Mouse (Mus musculus) liver, embryonic 11.5 days (tissue): ENCODE results near the gene E130309D02Rik. TPM values are rescaled to one million over a fixed set of nuclear protein-coding genes. Genes with fewer than 3 reads are reported as not detected.

Experiments
- ATAC-seq: fragments of 200-750 bp; cut with Nextera tagmentation; replicated peaks from 2 replicates; pipeline ENCODE4 v1.8.0; 2017; ENCODE audit warnings: moderate number of reproducible peaks, mild to moderate bottlenecking, moderate TSS enrichment, moderate library complexity; ENCODE audit not compliant: low FRiP score
- DNase-seq: peaks from one replicate; pipeline ENCODE4 v3.0.0-alpha.2; 2017; ENCODE audit warnings: low spot score
- H3K27ac ChIP-seq: fragments of 300-500 bp; sonication (generic); 2 replicates; pipeline ENCODE4 v1.5.1; 2014; ENCODE audit warnings: mild to moderate bottlenecking, low read depth, low read length, control low read depth
- H3K27me3 ChIP-seq: fragments of 300-500 bp; sonication (generic); replicated peaks from 2 replicates; pipeline ENCODE4 v1.6.1; 2014; ENCODE audit warnings: low read length, mixed read lengths; ENCODE audit not compliant: control insufficient read depth, insufficient read depth
- H3K36me3 ChIP-seq: fragments of 300-500 bp; sonication (generic); 2 replicates; pipeline ENCODE4 v1.6.1; 2014; ENCODE audit warnings: mild to moderate bottlenecking, low read length, moderate library complexity, mixed read lengths; ENCODE audit not compliant: control insufficient read depth, insufficient read depth
- H3K4me1 ChIP-seq: fragments of 300-500 bp; sonication (generic); replicated peaks from 2 replicates; pipeline ENCODE4 v1.6.1; 2014; ENCODE audit warnings: low read length, mixed read lengths; ENCODE audit not compliant: control insufficient read depth, insufficient read depth
- H3K4me2 ChIP-seq: fragments of 300-500 bp; sonication (generic); 2 replicates; pipeline ENCODE4 v1.6.1; 2014; ENCODE audit warnings: mild to moderate bottlenecking, control low read depth, moderate library complexity
- H3K4me3 ChIP-seq: fragments of 300-500 bp; sonication (generic); 2 replicates; pipeline ENCODE4 v1.5.1; 2014; ENCODE audit warnings: low read depth, low read length, control low read depth
- H3K9ac ChIP-seq: fragments of 300-500 bp; sonication (generic); 2 replicates; pipeline ENCODE4 v1.6.1; 2014; ENCODE audit warnings: low read depth, low read length, control low read depth
- H3K9me3 ChIP-seq: fragments of 300-500 bp; sonication (generic); 2 replicates; pipeline ENCODE4 v1.6.1; 2016; ENCODE audit warnings: low read length, inconsistent platforms, mixed read lengths; ENCODE audit not compliant: control insufficient read depth
- WGBS: fragments of 180-500 bp; shearing (Covaris S2); extraction: QIAGEN DNeasy Blood & Tissue Kit; methylation state at CpG from one replicate; pipeline ENCODE4 v1.1.7; 2014; 5-methylcytosine and 5-hydroxymethylcytosine counted together
- polyA plus RNA-seq: library from polyadenylated mRNA; unstranded; fragments of >200 nt; fragmentation: Nextera tagmentation; extraction: Ambion mirVana; gene quantifications from 2 replicates; pipeline ENCODE4 v1.2.1, GENCODE M21; 2014

Gene E130309D02Rik
- polyA plus RNA-seq, 1 experiment from 2014 or later: 57.2 TPM

DNA sequence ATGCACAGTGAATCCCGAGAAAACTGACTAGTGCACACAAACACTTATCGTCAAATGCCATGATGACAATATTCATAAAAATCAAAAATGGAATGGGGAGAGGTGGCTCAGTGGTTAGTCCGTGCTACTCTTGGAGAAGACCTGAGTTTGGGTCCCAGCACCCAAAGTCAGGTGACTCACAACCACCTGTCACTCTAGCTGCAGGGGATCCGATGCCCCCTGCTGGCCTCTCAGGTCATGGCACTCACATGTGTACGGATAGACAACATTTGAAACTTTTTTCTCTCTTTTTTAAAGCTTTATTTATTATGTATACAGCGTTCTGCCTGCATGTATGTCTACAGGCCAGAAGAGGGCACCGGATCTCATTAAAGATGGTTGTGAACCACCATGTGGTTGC, 16.8 kb downstream of the E130309D02Rik start:
- Histone ChIP-seq H3K27me3 (peaks cover 16% of the 10 kb centered on the region), H3K4me3 (no peak overlapping the region), H3K27ac (no peak overlapping the region), H3K36me3 (peaks cover 35% of the 10 kb centered on the region), H3K4me1 (peaks cover 3% of the 10 kb centered on the region; the same call in 1 of the 2 replicates), H3K9ac (no peak overlapping the region), H3K4me2 (no peak overlapping the region), H3K9me3 (0 out of 2 replicates have a peak, but pooled peaks cover 3% of the 10 kb centered on the region)
- ATAC-seq (no peak), DNase-seq (no peak)
- 89% methylated on average over 7 of the region's 7 CpGs for WGBS

DNA sequence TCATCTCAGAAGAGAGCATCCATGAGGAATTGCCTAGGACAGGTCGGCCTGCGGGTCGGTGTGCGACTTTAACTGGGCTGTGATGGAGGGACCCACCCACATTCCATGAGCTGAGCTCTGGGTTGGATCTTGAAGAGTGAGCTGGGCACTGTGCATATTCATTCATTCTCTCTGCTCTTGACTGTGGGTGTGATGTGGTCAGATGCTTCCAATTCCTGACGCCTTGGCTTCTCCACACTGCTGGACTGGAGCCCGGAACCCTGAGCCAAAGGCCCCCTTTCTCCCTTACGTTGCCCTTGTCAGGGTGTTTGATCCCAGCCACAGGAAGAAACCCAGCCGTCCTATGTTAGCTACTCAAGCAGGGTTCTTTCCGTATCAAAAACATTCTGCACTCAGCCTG, 17.2 kb downstream of the E130309D02Rik start:
- 90% methylated on average over 9 of the region's 9 CpGs for WGBS
- no peak for DNase-seq
- H3K27me3 ChIP-seq: peaks cover 20% of the 10 kb centered on the region

DNA sequence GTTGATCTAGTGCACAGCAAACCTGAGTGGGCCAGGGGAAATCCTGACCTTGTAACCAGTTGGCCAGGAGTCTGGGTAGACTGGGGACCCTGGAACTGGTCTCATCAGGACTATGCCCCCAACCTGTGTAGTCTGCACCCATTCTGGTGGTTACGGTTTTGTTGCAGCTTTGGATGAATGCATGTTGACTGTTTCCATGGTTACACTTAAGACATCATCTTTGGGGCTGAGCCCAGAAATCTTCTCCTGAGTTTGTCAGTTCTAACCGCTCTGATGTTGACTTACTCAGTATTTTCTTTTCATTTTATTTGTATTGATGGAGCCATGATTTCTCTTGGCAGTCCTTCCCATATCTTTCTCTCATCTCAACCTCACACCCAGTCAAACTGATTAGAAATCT, 19.8 kb downstream of the E130309D02Rik start:
- peaks cover 6% of the 10 kb centered on the region; the same call in 1 of the 2 replicates for H3K4me1 ChIP-seq
- no peak overlapping the region for H3K27ac ChIP-seq
- ATAC-seq (no peak), DNase-seq (no peak)
- H3K4me3 ChIP-seq: no peak overlapping the region
- no peak overlapping the region for H3K9ac ChIP-seq
- 92% methylated on average over 2 of the region's 2 CpGs for WGBS
- H3K36me3 ChIP-seq: peaks cover 10% of the 10 kb centered on the region
- H3K9me3 ChIP-seq: 0 out of 2 replicates have a peak, but pooled peaks cover 3% of the 10 kb centered on the region
- H3K27me3 ChIP-seq: peaks cover 44% of the 10 kb centered on the region
- no peak overlapping the region for H3K4me2 ChIP-seq

More for the DNA sequence above, 17.2 kb downstream of the E130309D02Rik start:
- H3K9me3 ChIP-seq: 0 out of 2 replicates have a peak, but pooled peaks cover 3% of the 10 kb centered on the region
- H3K36me3 ChIP-seq: peaks cover 33% of the 10 kb centered on the region
- no peak for ATAC-seq
- no peak overlapping the region for H3K4me2 ChIP-seq
- H3K4me3 ChIP-seq: no peak overlapping the region
- no peak overlapping the region for H3K27ac ChIP-seq
- H3K9ac ChIP-seq: no peak overlapping the region
- peaks cover 3% of the 10 kb centered on the region; the same call in 1 of the 2 replicates for H3K4me1 ChIP-seq

DNA sequence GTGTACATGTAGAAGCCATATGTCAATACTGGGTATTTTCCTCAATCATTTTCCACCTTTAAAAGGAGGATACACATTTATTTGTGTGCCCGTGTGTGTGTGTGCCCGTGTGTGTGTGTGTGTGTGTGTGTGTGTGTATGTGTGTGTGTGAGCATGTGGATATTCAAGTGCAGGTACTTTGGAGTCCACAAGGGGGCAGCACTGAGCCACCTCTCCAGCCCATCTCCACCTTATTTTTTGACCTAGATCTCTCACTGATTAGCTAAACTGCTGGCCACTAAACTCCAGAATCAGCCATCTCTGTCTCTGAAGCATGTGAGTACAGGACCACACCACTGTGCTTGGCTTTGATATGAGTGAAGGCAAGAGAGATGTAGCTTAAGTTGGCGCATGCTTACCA, 20.3 kb downstream of the E130309D02Rik start:
- ATAC-seq (no peak), DNase-seq (no peak)
- Histone ChIP-seq H3K4me1 (peaks cover 6% of the 10 kb centered on the region; the same call in 1 of the 2 replicates), H3K4me3 (no peak overlapping the region), H3K4me2 (no peak overlapping the region), H3K9me3 (0 out of 2 replicates have a peak, but pooled peaks cover 3% of the 10 kb centered on the region), H3K27me3 (peaks cover 48% of the 10 kb centered on the region), H3K9ac (no peak overlapping the region), H3K27ac (no peak overlapping the region), H3K36me3 (peaks cover 6% of the 10 kb centered on the region)
- 87% methylated on average over 3 of the region's 3 CpGs for WGBS

DNA sequence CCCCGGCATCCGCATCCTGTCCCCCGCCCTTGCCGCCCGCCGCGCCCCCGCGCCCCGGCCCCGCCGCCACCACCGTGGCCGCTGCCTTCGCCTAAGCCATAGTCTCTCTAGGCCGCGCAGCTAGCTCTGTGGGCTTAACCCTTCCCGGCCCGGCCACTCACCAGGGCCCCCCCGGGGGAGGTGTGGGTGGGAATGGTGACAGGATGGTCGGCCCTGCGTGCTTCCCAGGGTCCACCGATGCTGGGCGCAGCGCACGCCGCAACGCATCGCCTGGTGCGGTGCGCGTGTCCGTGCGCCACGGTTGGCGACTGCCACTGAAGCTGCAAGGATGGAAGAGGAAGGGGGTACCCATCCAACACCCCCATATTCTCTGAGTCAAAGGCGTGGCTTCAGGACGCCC, 21.8 kb downstream of the E130309D02Rik start, which contains the start of gene Zfp853:
Gene Zfp853, minus strand, starts transcription at position 220 of the 400 bp plus-strand sequence.
- DNase-seq: no peak
- Histone ChIP-seq H3K4me1 (peaks cover 6% of the 10 kb centered on the region; the same call in 1 of the 2 replicates), H3K27ac (no peak within 1 kb of the TSS)

DNA sequence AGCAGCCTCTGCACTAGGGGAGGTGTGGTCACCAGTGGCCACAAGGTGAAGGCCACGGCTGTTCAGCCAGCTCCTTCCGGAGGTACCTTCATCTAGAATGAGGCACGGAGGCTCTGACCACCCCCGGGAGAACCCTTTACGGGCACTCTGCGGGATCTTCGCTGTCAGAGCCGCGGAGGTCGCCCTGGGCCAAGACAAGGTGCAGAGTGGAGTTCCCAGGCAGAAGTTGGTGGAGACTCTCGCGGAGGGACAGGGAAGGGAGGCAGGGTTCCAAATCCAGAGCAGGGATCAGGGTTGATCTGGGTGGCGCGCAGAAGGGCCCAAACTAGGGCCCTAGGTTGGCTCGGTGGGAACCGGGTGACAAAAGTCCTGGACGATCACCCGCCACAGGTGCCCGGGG, 22.3 kb downstream of the E130309D02Rik start:
- Histone ChIP-seq H3K4me1 (peaks cover 6% of the 10 kb centered on the region; the same call in 1 of the 2 replicates), H3K36me3 (no peaks in the 10 kb centered on the region), H3K4me3 (peak overlapping the region; percentile 38), H3K27me3 (peaks cover 68% of the 10 kb centered on the region), H3K9me3 (0 out of 2 replicates have a peak, but pooled peaks cover 3% of the 10 kb centered on the region), H3K4me2 (peak overlapping the region; percentile 58), H3K9ac (peak overlapping the region; percentile 27; the same call in 1 of the 2 replicates), H3K27ac (no peak overlapping the region)
- WGBS: under 1% methylated on average over 19 of the region's 19 CpGs
- DNase-seq (no peak), ATAC-seq (no peak)

More for the DNA sequence above, 21.8 kb downstream of the E130309D02Rik start, which contains the start of gene Zfp853:
- H3K9ac ChIP-seq: peak within 1 kb of the TSS; percentile 27; the same call in 1 of the 2 replicates
- peak within 1 kb of the TSS; percentile 58 for H3K4me2 ChIP-seq
- H3K27me3 ChIP-seq: peaks cover 63% of the 10 kb centered on the region
- no peak for ATAC-seq
- no peaks in the 10 kb centered on the region for H3K36me3 ChIP-seq
- 8% methylated on average over 31 of the region's 38 CpGs for WGBS
- H3K9me3 ChIP-seq: 0 out of 2 replicates have a peak, but pooled peaks cover 3% of the 10 kb centered on the region
- peak within 1 kb of the TSS; percentile 38 for H3K4me3 ChIP-seq

DNA sequence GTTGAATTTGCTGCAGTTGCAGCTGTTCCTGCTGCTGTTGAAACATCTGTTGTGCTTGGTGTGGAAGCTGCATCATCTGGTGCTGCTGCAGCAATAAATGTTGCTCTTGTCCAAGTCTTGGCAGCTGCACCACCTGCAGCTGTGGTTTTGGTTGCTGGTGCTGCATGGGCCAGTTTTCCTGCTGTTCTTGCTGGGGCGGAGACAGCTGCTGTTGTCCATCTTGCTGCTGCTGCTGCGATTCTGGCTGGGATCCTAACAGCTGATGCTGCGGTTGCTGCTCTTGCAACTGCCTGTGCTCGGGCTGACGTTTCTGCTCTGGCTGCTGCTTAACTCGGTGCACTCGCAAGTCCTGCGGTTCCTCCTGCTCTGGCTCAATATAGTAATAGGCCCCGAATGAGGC, 25.9 kb downstream of the E130309D02Rik start:
- ATAC-seq (no peak), DNase-seq (no peak)
- no peak overlapping the region for H3K4me2 ChIP-seq
- H3K4me3 ChIP-seq: no peak overlapping the region
- H3K27me3 ChIP-seq: peaks cover 91% of the 10 kb centered on the region
- no peak overlapping the region for H3K27ac ChIP-seq
- H3K9me3 ChIP-seq: no peaks in the 10 kb centered on the region
- no peaks in the 10 kb centered on the region for H3K36me3 ChIP-seq
- no peak overlapping the region for H3K9ac ChIP-seq
- H3K4me1 ChIP-seq: peaks cover 6% of the 10 kb centered on the region; the same call in 1 of the 2 replicates
- 68% methylated on average over 9 of the region's 9 CpGs for WGBS

DNA sequence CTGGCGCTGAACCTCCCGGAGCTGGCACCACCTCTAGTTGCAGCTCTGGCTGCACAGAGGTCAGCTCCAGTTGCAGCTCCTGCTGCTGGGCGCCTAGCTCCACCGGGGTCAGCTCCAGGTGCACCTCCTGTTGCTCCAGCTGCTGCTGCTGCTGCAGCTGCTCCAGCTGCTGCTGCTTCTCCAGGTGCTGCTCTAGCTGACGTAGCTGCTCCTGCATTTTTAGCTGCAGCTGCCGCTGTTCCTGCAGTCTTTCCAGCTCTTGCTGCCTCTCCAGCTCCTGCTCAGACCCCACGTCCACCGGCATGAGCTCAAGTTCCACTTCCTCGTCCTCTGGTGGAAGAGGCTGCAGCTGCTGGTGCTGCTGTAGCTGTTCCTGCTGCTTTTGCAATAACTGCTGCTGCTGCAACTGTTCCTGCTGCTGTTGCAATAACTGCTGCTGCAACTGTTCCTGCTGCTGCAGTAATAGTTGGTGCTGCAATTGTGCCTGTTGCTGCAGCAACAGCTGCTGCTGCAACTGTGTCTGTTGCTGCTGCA, 26.7 kb downstream of the E130309D02Rik start:
- Histone ChIP-seq H3K4me3 (peak overlapping the region; percentile 28; the same call in 1 of the 2 replicates), H3K4me2 (peak overlapping the region; percentile 53), H3K27me3 (peaks cover 83% of the 10 kb centered on the region), H3K9ac (no peak overlapping the region), H3K27ac (no peak overlapping the region), H3K36me3 (no peaks in the 10 kb centered on the region), H3K9me3 (no peaks in the 10 kb centered on the region), H3K4me1 (peaks cover 2% of the 10 kb centered on the region; the same call in 1 of the 2 replicates)
- DNase-seq (no peak), ATAC-seq (no peak)
- WGBS: 13% methylated on average over 9 of the region's 9 CpGs
